Mouse (Mus musculus) liver, embryonic 12.5 days (tissue): ENCODE data around the gene Rnaseh2a. TPM values are rescaled to one million over a fixed set of nuclear protein-coding genes. Genes with fewer than 3 reads are reported as not detected.
A peak's percentile ranks its signal among the peaks of the same experiment; 100 is the strongest.

Experiments
- ATAC-seq: fragments of 200-750 bp; cut with Nextera tagmentation; 2 replicates; pipeline ENCODE4 v1.8.0; 2017; ENCODE audit warnings: moderate number of reproducible peaks, mild to moderate bottlenecking, moderate library complexity
- H3K27ac ChIP-seq: fragments of 300-500 bp; sonication (generic); 2 replicates; pipeline ENCODE4 v1.5.1; 2016; ENCODE audit warnings: mild to moderate bottlenecking
- H3K27me3 ChIP-seq: fragments of 300-500 bp; sonication (generic); replicated peaks from 2 replicates; pipeline ENCODE4 v1.6.1; 2016; ENCODE audit warnings: mild to moderate bottlenecking, moderate library complexity
- H3K36me3 ChIP-seq: fragments of 300-500 bp; sonication (generic); 2 replicates; pipeline ENCODE4 v1.6.1; 2016; ENCODE audit warnings: mild to moderate bottlenecking, moderate library complexity
- H3K4me1 ChIP-seq: fragments of 300-500 bp; sonication (generic); 2 replicates; pipeline ENCODE4 v1.6.1; 2016
- H3K4me2 ChIP-seq: fragments of 300-500 bp; sonication (generic); 2 replicates; pipeline ENCODE4 v1.6.1; 2016; ENCODE audit warnings: mild to moderate bottlenecking, moderate library complexity
- H3K4me3 ChIP-seq: fragments of 300-500 bp; sonication (generic); 2 replicates; pipeline ENCODE4 v1.5.1; 2016; ENCODE audit warnings: mild to moderate bottlenecking, moderate library complexity
- H3K9ac ChIP-seq: fragments of 300-500 bp; sonication (generic); 2 replicates; pipeline ENCODE4 v1.6.1; 2016; ENCODE audit warnings: mild to moderate bottlenecking, moderate library complexity
- H3K9me3 ChIP-seq: fragments of 300-500 bp; sonication (generic); replicated peaks from 2 replicates; pipeline ENCODE4 v1.6.1; 2016; ENCODE audit warnings: mild to moderate bottlenecking, moderate library complexity
- WGBS: fragments of 180-500 bp; shearing (Covaris S2); methylation state at CpG from one replicate; pipeline ENCODE4 v1.1.7; 2016; ENCODE audit not compliant: insufficient replicate concordance; 5-methylcytosine and 5-hydroxymethylcytosine counted together
- polyA plus RNA-seq: library from polyadenylated mRNA; unstranded; fragments of >200 nt; fragmentation: Nextera tagmentation; extraction: Ambion mirVana; gene quantifications from 2 replicates; pipeline ENCODE4 v1.2.1, GENCODE M21; 2016

Gene Rnaseh2a
- polyA plus RNA-seq, 1 experiment from 2014 or later, result 150 TPM

DNA sequence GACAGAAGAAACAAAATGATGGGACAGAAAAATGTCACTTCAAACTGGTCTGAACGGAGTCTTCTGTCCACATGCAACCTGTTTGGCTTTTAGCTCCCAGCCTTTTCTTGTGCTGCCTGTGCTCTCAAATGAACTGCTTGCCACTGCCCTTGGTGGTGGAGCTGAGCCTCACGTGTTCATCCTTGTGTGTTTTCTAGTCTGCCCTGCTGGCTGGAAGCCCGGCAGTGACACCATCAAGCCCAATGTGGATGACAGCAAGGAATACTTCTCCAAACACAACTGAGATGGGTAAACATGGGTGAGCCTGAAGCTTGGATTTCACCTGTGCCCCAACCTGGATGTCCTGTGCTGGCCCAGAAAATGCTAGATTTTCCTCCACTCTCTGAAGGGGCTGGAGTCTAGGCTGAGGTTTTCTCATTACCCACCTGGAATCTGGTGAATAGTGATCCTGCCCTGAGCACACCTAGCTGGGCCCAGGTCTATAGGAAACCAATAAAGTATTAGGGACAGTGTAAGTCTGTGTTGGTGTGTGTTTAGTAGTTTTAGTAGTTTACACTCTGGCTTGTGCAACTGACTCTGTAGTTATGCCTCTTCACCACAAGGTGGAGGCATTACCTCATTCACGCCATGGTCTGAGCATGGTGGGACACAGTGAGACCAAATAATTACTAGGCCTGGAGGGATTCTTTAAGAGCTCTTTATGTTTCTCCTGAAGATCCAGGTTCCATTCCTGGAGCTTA is 4.4 kb upstream of the Rnaseh2a start:
- H3K27ac ChIP-seq, result peak overlapping the region; percentile 97
- no peak for ATAC-seq
- peak overlapping the region; percentile 94 for H3K4me2 ChIP-seq
- WGBS, result 63% methylated on average over 4 of the region's 4 CpGs
- peak overlapping the region; percentile 81 for H3K4me3 ChIP-seq
- peaks cover 86% of the 10 kb centered on the region for H3K4me1 ChIP-seq
- no peaks in the 10 kb centered on the region for H3K9me3 ChIP-seq
- H3K9ac ChIP-seq, result peak overlapping the region; percentile 94
- H3K27me3 ChIP-seq, result no peaks in the 10 kb centered on the region
- H3K36me3 ChIP-seq, result peaks cover 55% of the 10 kb centered on the region

DNA sequence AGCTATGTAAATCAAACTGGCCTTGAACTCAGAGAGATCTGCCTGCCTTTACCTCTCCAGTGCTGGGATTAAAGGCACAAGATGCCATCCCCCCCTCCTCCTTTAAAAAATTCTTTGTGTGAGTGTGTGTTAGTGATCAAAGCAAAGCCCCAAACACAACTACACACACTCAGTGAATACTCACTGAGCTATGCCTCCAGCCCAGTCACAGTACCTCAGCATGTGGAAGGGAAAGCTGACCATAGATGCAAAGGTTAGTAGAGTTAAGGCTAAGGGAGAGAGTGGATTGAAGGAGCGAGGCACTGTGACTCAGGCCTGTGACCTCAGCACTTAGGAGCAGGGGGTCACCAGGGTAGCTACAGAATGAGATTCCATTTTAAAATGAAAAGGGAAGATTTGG is 3.5 kb upstream of the Rnaseh2a start:
- Histone ChIP-seq H3K9ac (peak overlapping the region; percentile 94), H3K27me3 (no peaks in the 10 kb centered on the region), H3K4me2 (peak overlapping the region; percentile 94), H3K36me3 (peaks cover 55% of the 10 kb centered on the region), H3K9me3 (no peaks in the 10 kb centered on the region), H3K4me1 (peaks cover 86% of the 10 kb centered on the region), H3K4me3 (peak overlapping the region; percentile 81; the same call in 1 of the 2 replicates), H3K27ac (peak overlapping the region; percentile 97)
- 88% methylated on average over 1 of the region's 1 CpGs for WGBS
- no peak for ATAC-seq

DNA sequence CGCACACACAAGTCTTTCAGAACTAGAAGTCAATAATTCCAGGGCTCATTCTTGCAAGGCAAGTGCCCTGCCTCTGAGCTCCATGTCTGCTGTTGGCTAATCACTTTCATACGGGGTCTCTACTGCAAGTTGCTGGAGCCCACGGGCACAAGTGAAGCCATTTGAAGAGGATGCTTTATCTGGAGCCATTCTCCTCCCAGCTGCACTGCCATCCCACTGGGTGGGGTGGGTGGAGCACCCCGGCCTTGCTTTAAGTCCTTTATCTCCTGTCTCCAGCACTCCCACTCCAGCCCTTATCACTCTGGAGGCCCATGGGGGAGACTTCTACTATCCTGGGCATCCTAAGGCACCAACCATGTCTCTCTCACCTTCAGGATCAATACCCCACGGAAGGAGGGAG is 1.3 kb upstream of the Rnaseh2a start:
- H3K4me1 ChIP-seq, result peaks cover 86% of the 10 kb centered on the region
- H3K4me2 ChIP-seq, result peak overlapping the region; percentile 94
- no peaks in the 10 kb centered on the region for H3K9me3 ChIP-seq
- H3K27ac ChIP-seq, result peak overlapping the region; percentile 97
- peak overlapping the region; percentile 94 for H3K9ac ChIP-seq
- H3K27me3 ChIP-seq, result no peaks in the 10 kb centered on the region
- H3K36me3 ChIP-seq, result peaks cover 55% of the 10 kb centered on the region
- H3K4me3 ChIP-seq, result peak overlapping the region; percentile 81
- 20% methylated on average over 5 of the region's 5 CpGs for WGBS
- peak; percentile 86 for ATAC-seq

DNA sequence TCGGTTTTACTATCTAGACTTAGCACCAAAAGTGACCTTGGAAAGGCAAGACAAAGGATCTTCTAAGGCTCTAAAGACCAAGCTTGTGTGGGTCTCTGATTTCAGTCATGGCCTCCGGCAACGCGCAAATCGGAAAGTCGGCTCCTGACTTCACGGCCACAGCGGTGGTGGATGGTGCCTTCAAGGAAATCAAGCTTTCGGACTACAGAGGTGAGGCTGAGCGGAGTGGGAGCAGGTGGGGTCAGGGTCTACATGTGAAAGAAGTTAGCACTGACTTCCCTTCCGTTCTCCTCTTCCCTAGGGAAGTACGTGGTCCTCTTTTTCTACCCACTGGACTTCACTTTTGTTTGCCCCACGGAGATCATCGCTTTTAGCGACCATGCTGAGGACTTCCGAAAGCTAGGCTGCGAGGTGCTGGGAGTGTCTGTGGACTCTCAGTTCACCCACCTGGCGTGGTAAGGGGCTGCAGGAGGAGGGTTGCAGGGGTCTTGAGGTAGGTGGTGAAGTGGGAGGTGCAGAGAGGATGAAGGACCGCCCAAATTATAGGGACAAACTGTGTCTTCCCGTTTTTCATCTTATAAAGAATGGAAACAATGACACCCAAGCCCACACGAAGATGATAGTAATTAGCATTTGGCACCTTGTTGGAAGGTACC is 696 bp upstream of the Rnaseh2a start:
- peak overlapping the region; percentile 97 for H3K27ac ChIP-seq
- H3K9ac ChIP-seq, result peak overlapping the region; percentile 94
- peak overlapping the region; percentile 81 for H3K4me3 ChIP-seq
- ATAC-seq, result no peak
- H3K4me2 ChIP-seq, result peak overlapping the region; percentile 94
- peaks cover 81% of the 10 kb centered on the region for H3K4me1 ChIP-seq
- 4% methylated on average over 21 of the region's 21 CpGs for WGBS
- no peaks in the 10 kb centered on the region for H3K9me3 ChIP-seq
- peaks cover 51% of the 10 kb centered on the region for H3K36me3 ChIP-seq
- H3K27me3 ChIP-seq, result no peaks in the 10 kb centered on the region

DNA sequence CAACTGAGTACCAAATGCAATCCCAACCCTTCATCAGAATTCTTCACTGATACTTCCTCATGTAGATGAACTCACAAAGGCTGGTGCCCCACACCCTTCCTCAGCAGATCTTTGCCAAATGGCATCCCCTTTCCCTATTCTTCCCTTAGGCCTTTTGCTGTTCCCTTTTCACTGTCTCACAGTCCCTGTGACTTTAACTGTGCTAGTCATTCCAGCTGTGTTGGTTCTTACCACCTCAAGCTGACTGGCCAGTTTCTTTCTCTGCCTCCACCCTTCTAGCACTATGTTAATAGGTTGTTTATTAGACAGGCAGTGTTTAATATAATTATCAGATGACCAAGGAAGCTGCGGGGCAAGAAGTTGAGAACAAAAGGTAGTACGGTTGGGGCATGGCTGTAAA is 917 bp downstream of the Rnaseh2a start:
- 13% methylated on average over 2 of the region's 2 CpGs for WGBS
- Histone ChIP-seq H3K4me2 (peak overlapping the region; percentile 94), H3K36me3 (peaks cover 44% of the 10 kb centered on the region), H3K4me1 (peaks cover 81% of the 10 kb centered on the region), H3K27me3 (no peaks in the 10 kb centered on the region), H3K27ac (peak overlapping the region; percentile 97), H3K9me3 (no peaks in the 10 kb centered on the region), H3K9ac (peak overlapping the region; percentile 94), H3K4me3 (peak overlapping the region; percentile 81)
- no peak for ATAC-seq

DNA sequence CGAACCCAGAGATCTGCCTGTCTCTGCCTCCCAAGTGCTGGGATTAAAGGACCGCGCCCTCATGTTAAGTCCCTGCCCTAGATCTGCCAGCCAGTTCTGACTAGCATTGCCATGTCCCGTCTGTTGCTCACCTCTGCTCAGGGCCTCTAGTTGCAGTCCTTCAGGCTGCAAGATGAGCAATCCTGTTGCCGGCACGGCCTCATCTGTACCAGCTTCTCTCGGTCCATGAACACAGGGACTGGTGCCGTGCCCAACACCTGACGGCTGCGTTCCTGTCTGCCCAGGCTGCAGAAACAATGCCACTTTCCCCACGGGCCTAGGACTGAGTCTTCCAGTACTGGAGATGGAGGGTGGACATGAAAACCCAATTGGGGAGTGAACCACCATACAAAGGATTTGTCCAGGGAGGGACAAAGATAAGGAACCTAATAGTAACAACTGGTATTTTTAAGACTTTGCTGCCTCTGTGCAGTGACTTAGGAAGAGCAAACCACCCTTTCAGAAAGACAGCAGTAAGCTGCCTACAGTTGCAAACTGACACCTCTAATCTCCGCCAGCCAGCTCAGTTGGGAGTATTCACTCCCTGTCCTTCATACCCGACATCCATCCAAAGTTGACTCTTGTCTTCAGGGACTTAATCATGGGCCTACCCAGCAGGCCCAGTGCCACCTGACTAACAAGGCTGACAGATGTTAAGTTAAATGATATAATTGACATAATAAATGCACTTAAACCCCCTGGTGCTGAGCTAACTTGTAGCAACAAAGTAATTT is 1.8 kb downstream of the Rnaseh2a start:
- WGBS, result 82% methylated on average over 13 of the region's 13 CpGs
- H3K4me1 ChIP-seq, result peaks cover 72% of the 10 kb centered on the region
- no peaks in the 10 kb centered on the region for H3K9me3 ChIP-seq
- H3K9ac ChIP-seq, result peak overlapping the region; percentile 94
- H3K4me2 ChIP-seq, result peak overlapping the region; percentile 94
- H3K36me3 ChIP-seq, result peaks cover 41% of the 10 kb centered on the region
- H3K4me3 ChIP-seq, result peak overlapping the region; percentile 81; the same call in 1 of the 2 replicates
- no peaks in the 10 kb centered on the region for H3K27me3 ChIP-seq
- H3K27ac ChIP-seq, result peak overlapping the region; percentile 97
- no peak for ATAC-seq

DNA sequence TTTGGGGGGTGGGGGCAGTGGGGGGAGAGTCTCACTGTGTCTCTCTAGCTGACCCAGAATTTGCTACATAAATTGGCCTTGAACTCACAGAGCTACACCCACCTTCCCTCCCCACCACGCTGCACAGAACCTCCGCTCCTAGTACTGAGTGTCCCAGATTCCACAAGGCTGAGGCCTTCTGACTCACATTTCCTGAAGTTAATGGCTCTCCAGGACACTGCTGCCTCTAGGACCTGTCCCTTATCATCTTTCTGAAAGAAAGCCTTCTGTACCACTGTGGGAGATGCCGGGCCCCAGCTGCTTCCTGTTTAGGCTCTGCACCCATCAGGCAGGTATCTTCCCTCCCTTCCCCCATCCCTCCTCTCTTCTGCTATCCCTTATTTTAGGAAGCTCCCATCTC is 3.0 kb downstream of the Rnaseh2a start:
- Histone ChIP-seq H3K27me3 (no peaks in the 10 kb centered on the region), H3K27ac (peak overlapping the region; percentile 97), H3K4me1 (peaks cover 61% of the 10 kb centered on the region), H3K9ac (peak overlapping the region; percentile 62), H3K36me3 (peaks cover 41% of the 10 kb centered on the region), H3K4me2 (peak overlapping the region; percentile 94), H3K9me3 (no peaks in the 10 kb centered on the region), H3K4me3 (peak overlapping the region; percentile 84)
- whole genome bisulfite sequencing, result 11% methylated on average over 3 of the region's 3 CpGs
- ATAC-seq, result no peak

DNA sequence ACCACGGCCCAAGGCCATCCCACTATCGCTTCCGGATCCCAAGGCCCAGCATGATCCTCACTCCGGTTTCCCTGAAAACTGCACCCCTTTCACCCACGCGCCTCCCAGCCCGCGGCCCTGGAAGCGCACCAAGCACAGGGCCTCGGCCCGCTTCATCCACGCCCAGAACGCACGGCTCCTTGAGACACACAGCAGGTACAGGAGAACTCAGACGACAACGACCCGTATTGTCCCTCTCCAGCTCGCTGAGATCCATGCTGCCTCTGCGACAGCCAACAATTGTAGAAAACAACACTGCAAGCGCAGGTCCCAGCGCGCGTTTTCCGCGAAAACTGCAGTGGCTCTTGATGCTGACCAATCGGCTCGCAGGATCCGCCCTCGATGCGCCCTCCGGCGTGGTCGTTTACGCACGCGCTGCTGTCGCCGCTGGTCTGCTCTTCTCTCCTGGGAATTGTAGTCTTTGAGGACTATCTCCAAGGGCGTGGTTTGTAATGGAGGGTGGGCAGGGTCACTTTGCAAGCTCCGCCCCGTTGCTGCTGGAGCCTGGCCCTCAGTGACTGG is 3.8 kb downstream of the Rnaseh2a start:
- WGBS, result under 1% methylated on average over 41 of the region's 41 CpGs
- peak overlapping the region; percentile 97 for H3K27ac ChIP-seq
- H3K4me2 ChIP-seq, result peak overlapping the region; percentile 94
- H3K4me3 ChIP-seq, result peak overlapping the region; percentile 84
- H3K9ac ChIP-seq, result peak overlapping the region; percentile 89
- H3K27me3 ChIP-seq, result no peaks in the 10 kb centered on the region
- peak; percentile 76 for ATAC-seq
- peaks cover 41% of the 10 kb centered on the region for H3K36me3 ChIP-seq
- peaks cover 53% of the 10 kb centered on the region for H3K4me1 ChIP-seq
- no peaks in the 10 kb centered on the region for H3K9me3 ChIP-seq

DNA sequence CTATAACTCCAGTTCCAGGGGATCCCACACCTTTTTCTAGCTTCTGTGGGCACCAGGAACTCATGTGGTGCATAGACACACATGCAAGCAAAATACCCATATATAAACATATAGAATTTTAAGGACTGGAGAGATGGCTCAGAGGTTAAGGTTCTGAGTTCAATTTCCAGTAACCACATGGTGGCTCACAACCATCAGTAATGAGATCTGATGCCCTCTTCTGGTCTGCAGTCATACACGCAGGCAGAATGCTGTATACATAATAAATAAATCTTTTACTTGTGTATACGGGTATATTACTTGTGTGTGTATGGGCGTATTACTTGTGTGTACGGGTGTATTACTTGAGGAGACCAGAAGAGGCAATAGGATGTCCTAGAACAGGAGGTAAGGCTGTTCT is 5.6 kb downstream of the Rnaseh2a start:
- no peaks in the 10 kb centered on the region for H3K27me3 ChIP-seq
- peaks cover 52% of the 10 kb centered on the region for H3K36me3 ChIP-seq
- no peak for ATAC-seq
- H3K4me1 ChIP-seq, result peaks cover 47% of the 10 kb centered on the region
- no peaks in the 10 kb centered on the region for H3K9me3 ChIP-seq
- H3K4me3 ChIP-seq, result peak overlapping the region; percentile 84
- no peak overlapping the region for H3K9ac ChIP-seq
- 76% methylated on average over 4 of the region's 4 CpGs for WGBS
- H3K4me2 ChIP-seq, result peak overlapping the region; percentile 94
- no peak overlapping the region for H3K27ac ChIP-seq

DNA sequence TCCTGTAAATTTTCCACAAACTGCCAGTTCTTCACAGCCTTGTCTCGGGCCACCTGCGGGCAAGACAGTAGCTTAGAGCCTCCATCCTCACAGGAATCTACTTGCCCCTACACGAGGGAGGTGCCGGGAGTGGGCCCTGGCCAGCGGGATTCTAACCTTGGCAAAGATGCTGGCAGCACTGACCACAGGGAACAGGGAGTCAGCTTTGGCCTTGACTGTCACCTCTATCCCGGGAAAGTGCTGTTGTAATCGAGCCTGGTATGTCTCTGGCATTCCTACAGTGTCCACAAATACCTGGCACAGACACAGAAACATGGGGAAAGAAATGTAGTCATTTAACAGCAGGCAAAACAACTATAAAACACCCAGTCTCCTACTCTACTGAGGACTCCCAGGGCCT is 9.8 kb downstream of the Rnaseh2a start:
- Histone ChIP-seq H3K9me3 (no peaks in the 10 kb centered on the region), H3K27ac (no peak overlapping the region), H3K27me3 (no peaks in the 10 kb centered on the region; the same call in 1 of the 2 replicates), H3K4me3 (no peak overlapping the region), H3K36me3 (peaks cover 86% of the 10 kb centered on the region), H3K4me2 (no peak overlapping the region), H3K4me1 (peaks cover 11% of the 10 kb centered on the region), H3K9ac (no peak overlapping the region)
- 85% methylated on average over 7 of the region's 7 CpGs for WGBS
- ATAC-seq, result no peak

DNA sequence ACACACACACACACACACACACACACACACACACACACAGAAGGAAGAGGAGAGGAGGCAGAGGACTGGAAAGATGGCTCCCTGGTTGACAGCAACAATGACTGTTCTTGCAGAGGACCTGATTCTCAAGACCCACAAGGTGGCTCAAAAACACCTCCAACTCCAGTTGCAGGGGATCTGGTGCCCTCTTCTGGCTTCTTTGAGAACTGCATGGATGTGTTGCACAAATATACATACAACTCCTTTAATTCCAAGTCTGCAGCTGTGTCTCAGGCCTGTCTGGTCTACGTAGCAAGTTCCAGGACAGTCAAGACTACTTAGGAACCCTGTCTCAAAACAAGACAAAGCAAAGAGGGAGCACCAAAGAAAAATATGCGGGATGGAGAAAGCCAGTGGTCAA is 12.8 kb downstream of the Rnaseh2a start:
- Histone ChIP-seq H3K4me2 (no peak overlapping the region), H3K4me1 (peaks cover 9% of the 10 kb centered on the region), H3K36me3 (peaks cover 62% of the 10 kb centered on the region), H3K27ac (no peak overlapping the region), H3K9ac (no peak overlapping the region), H3K27me3 (peaks cover 21% of the 10 kb centered on the region), H3K4me3 (no peak overlapping the region), H3K9me3 (no peaks in the 10 kb centered on the region)
- WGBS, result 45% methylated on average over 2 of the region's 2 CpGs
- no peak for ATAC-seq
